In genomic region chr1:21959648-21960285, GRCm38 (mm10) we compare ENCODE assay signal across 9 mouse cellular contexts. TPM values are rescaled to one million over a fixed set of nuclear protein-coding genes. Genes with fewer than 3 reads are reported as not detected.
DNase-seq lines count a peak whose midpoint lies in the region; ATAC-seq and TF ChIP-seq lines count a peak whose summit lies in the region.
"Had no signal": no experiment of that assay in that cellular context is flagged by ENCODE, and none has a peak within 500 bp of the region (broad histone marks: within the 10 kb centered on the region; RNA-seq: fewer than 3 reads in every experiment).

No protein-coding gene starts in this region.

- no peak for TF ChIP-seq CTCF in kidney, postnatal 0 days (IDR thresholded peaks at IDR 0.05; ENCODE audit: low read depth)
- TF ChIP-seq CTCF in cortical plate, adult 2 months (IDR thresholded peaks at IDR 0.05; ENCODE audit: extremely low read depth, insufficient read depth, low read length), result no peak

- H3K27me3 ChIP-seq in kidney, postnatal 0 days (ENCODE audit: insufficient read depth, low read length), result peaks cover 6% of the 10 kb centered on the region; the same call in 1 of the 2 replicates
- H3K27me3 ChIP-seq in hindbrain, embryonic 12.5 days, result peaks cover 23% of the 10 kb centered on the region
- peaks cover 12% of the 10 kb centered on the region for H3K27me3 ChIP-seq in midbrain, embryonic 15.5 days (replicated peaks)

- no peak overlapping the region for H3K4me3 ChIP-seq in kidney, postnatal 0 days (replicated peaks; ENCODE audit: low read depth, low read length)
- peak overlapping the region; percentile 81 for H3K4me3 ChIP-seq in cortical plate, adult 2 months (ENCODE audit: insufficient read depth, low read length)
- peak overlapping the region; percentile 80; the same call in 1 of the 2 replicates for H3K4me3 ChIP-seq in hindbrain, embryonic 12.5 days
- H3K4me3 ChIP-seq in midbrain, embryonic 15.5 days, result peak overlapping the region; percentile 77
- H3K4me3 ChIP-seq: erythroblast, embryonic 14.5 days had no signal

- H3K27ac ChIP-seq in kidney, postnatal 0 days, result no peak overlapping the region
- 0 out of 2 replicates have a peak overlapping the region, but pooled peaks have one; percentile 13 for H3K27ac ChIP-seq in cortical plate, adult 2 months (ENCODE audit: insufficient read depth, low read length)
- no peak overlapping the region for H3K27ac ChIP-seq in hindbrain, embryonic 12.5 days
- no peak overlapping the region for H3K27ac ChIP-seq in midbrain, embryonic 15.5 days

- TF ChIP-seq POLR2A in cortical plate, adult 2 months (IDR thresholded peaks at IDR 0.05; ENCODE audit: extremely low read depth, insufficient read depth, low read length), result no peak

- intact Hi-C loops in left cerebral cortex, postnatal 4 days (cut with DNase I), result loop anchor here (5.0 to 10.0 kb wide), 2 partner anchors 308 to 545 kb away; no protein-coding TSS in a partner anchor
- intact Hi-C loops in gastrocnemius, postnatal 36 days (cut with DNase I), result loop anchor here (5.0 kb wide), 1 partner anchor 427 kb away; no protein-coding TSS in a partner anchor

- H3K36me3 ChIP-seq in kidney, postnatal 0 days (ENCODE audit: insufficient read depth, low read length), result no peaks in the 10 kb centered on the region
- H3K36me3 ChIP-seq in hindbrain, embryonic 12.5 days, result no peaks in the 10 kb centered on the region
- H3K36me3 ChIP-seq in midbrain, embryonic 15.5 days (replicated peaks), result no peaks in the 10 kb centered on the region

- no peaks in the 10 kb centered on the region for H3K9me3 ChIP-seq in kidney, postnatal 0 days (replicated peaks; ENCODE audit: low read length)
- no peaks in the 10 kb centered on the region for H3K9me3 ChIP-seq in hindbrain, embryonic 12.5 days (replicated peaks)
- H3K9me3 ChIP-seq in midbrain, embryonic 15.5 days, result no peaks in the 10 kb centered on the region

- DNase-seq in kidney, postnatal 0 days (ENCODE audit: low spot score), result no peak
- no peak for DNase-seq in kidney, postnatal 14 days
- DNase-seq in left cerebral cortex, postnatal 4 days, result no peak
- DNase-seq in gastrocnemius, postnatal 36 days, result no peak

- ATAC-seq in kidney, postnatal 0 days (replicated peaks; ENCODE audit: low FRiP score, low read depth), result no peak
- no peak for ATAC-seq in hindbrain, embryonic 12.5 days (ENCODE audit: low FRiP score)
- ATAC-seq in midbrain, embryonic 15.5 days (replicated peaks), result no peak
- ATAC-seq in monocyte, adult 5-6 weeks (replicated peaks; ENCODE audit: insufficient number of reproducible peaks, low FRiP score, low TSS enrichment, poor library complexity, severe bottlenecking), result no peak

- H3K4me2 ChIP-seq in kidney, postnatal 0 days (ENCODE audit: low read length), result peak overlapping the region; percentile 99; the same call in 1 of the 2 replicates
- H3K4me2 ChIP-seq in hindbrain, embryonic 12.5 days (replicated peaks), result peak overlapping the region; percentile 98
- peak overlapping the region; percentile 98 for H3K4me2 ChIP-seq in midbrain, embryonic 15.5 days

- WGBS in kidney, postnatal 0 days, result 19% methylated on average over 8 of the region's 8 CpGs
- 46% methylated on average over 8 of the region's 8 CpGs for WGBS in hindbrain, embryonic 12.5 days
- 37% methylated on average over 8 of the region's 8 CpGs for WGBS in midbrain, embryonic 15.5 days

- no peak overlapping the region for H3K9ac ChIP-seq in kidney, postnatal 0 days (ENCODE audit: low read depth, low read length)
- H3K9ac ChIP-seq in hindbrain, embryonic 12.5 days, result no peak overlapping the region
- H3K9ac ChIP-seq in midbrain, embryonic 15.5 days, result no peak overlapping the region

- no peaks in the 10 kb centered on the region; the same call in 1 of the 2 replicates for H3K4me1 ChIP-seq in kidney, postnatal 0 days (replicated peaks; ENCODE audit: insufficient read depth, low read length)
- H3K4me1 ChIP-seq in cortical plate, adult 2 months (ENCODE audit: control insufficient read depth, insufficient read depth, low read length), result peaks cover 2% of the 10 kb centered on the region; the same call in 1 of the 2 replicates
- peaks cover 13% of the 10 kb centered on the region for H3K4me1 ChIP-seq in hindbrain, embryonic 12.5 days
- H3K4me1 ChIP-seq in midbrain, embryonic 15.5 days, result peaks cover 16% of the 10 kb centered on the region

RNA-seq across cellular contexts. Expression of gene Kcnq5, which starts 2.0 kb away (rescaled TPM):
- 0.57 and 0.71 TPM in 2 replicates for polyA plus RNA-seq in kidney, postnatal 0 days (2015; fragmentation: Nextera tagmentation; extraction: Ambion mirVana)
- 25.8 and 26.0 TPM in 2 replicates for polyA plus RNA-seq in cortical plate, adult 2 months (2012; rRNA removed)
- polyA plus RNA-seq in hindbrain, embryonic 12.5 days (2016; fragmentation: Nextera tagmentation; extraction: Ambion mirVana), result 2.3 and 2.4 TPM in 2 replicates
- 1.5 and 1.9 TPM in 2 replicates for polyA plus RNA-seq in midbrain, embryonic 15.5 days (2015; fragmentation: Nextera tagmentation; extraction: Ambion mirVana)
- 1.1 to 8.6 TPM (median 3.0 TPM) in 3 replicates for total RNA-seq in monocyte, adult 5-6 weeks (2017)
- 10 to 100 TPM; 41.8 to 43.7 TPM for total RNA-seq in left cerebral cortex, postnatal 4 days (2021)
- 1 to 10 TPM; 5.4 to 8.2 TPM for total RNA-seq in gastrocnemius, postnatal 36 days (2021)
- polyA plus RNA-seq: erythroblast, embryonic 14.5 days had no signal
